Mouse (Mus musculus) limb, embryonic 14.5 days (tissue): ENCODE results near the gene Dcdc2a. TPM values are rescaled to one million over a fixed set of nuclear protein-coding genes. Genes with fewer than 3 reads are reported as not detected.

ENCODE experiments used
- ATAC-seq: fragments of 200-750 bp; cut with Nextera tagmentation; 2 replicates; pipeline ENCODE4 v1.8.0; 2017; ENCODE audit warnings: low read depth, moderate number of reproducible peaks, moderate TSS enrichment; ENCODE audit not compliant: low FRiP score
- DNase-seq: peaks from one replicate; pipeline ENCODE4 v3.0.0-alpha.2; 2015; ENCODE audit warnings: low spot score
- H3K27ac ChIP-seq: fragments of 300-500 bp; sonication (generic); replicated peaks from 2 replicates; pipeline ENCODE4 v1.5.1; 2014; ENCODE audit warnings: low read depth, mild to moderate bottlenecking, low read length, moderate library complexity, mixed read lengths
- H3K27me3 ChIP-seq: fragments of 300-500 bp; sonication (generic); 2 replicates; pipeline ENCODE4 v1.6.1; 2014; ENCODE audit warnings: low read length, mixed read lengths; ENCODE audit not compliant: control insufficient read depth, insufficient read depth
- H3K36me3 ChIP-seq: fragments of 300-500 bp; sonication (generic); 2 replicates; pipeline ENCODE4 v1.6.1; 2014; ENCODE audit warnings: mild to moderate bottlenecking, low read length, moderate library complexity, mixed read lengths; ENCODE audit not compliant: control insufficient read depth, insufficient read depth
- H3K4me1 ChIP-seq: fragments of 300-500 bp; sonication (generic); 2 replicates; pipeline ENCODE4 v1.6.1; 2014; ENCODE audit warnings: antibody characterized with exemption, low read length, mixed read lengths; ENCODE audit not compliant: control insufficient read depth, insufficient read depth
- H3K4me2 ChIP-seq: fragments of 300-500 bp; sonication (generic); replicated peaks from 2 replicates; pipeline ENCODE4 v1.6.1; 2014; ENCODE audit warnings: low read depth, mild to moderate bottlenecking, low read length, moderate library complexity; ENCODE audit not compliant: severe bottlenecking
- H3K4me3 ChIP-seq: fragments of 300-500 bp; sonication (generic); replicated peaks from 2 replicates; pipeline ENCODE4 v1.5.1; 2014; ENCODE audit warnings: low read length
- H3K9ac ChIP-seq: fragments of 300-500 bp; sonication (generic); 2 replicates; pipeline ENCODE4 v1.6.1; 2014; ENCODE audit warnings: mild to moderate bottlenecking, low read depth, low read length, moderate library complexity; ENCODE audit not compliant: severe bottlenecking
- H3K9me3 ChIP-seq: fragments of 300-500 bp; sonication (generic); 2 replicates; pipeline ENCODE4 v1.6.1; 2016; ENCODE audit warnings: low read length; ENCODE audit not compliant: control insufficient read depth
- POLR2A ChIP-seq: fragments of 200-500 bp; IDR thresholded peaks from 2 replicates; pipeline ENCODE4 v1.8.0; 2012; ENCODE audit warnings: inconsistent platforms, mild to moderate bottlenecking, moderate library complexity, borderline replicate concordance; ENCODE audit not compliant: insufficient read depth, insufficient read length; ENCODE audit errors: extremely low read depth
- WGBS: fragments of 180-500 bp; shearing (Covaris S2); extraction: QIAGEN DNeasy Blood & Tissue Kit; methylation state at CpG from one replicate; pipeline ENCODE4 v1.1.7; 2014; 5-methylcytosine and 5-hydroxymethylcytosine counted together
- polyA plus RNA-seq, 2 experiments: library from polyadenylated mRNA; depleted of rRNA in 1 of 2; stranded (reverse) in 1 of 2; unstranded in 1 of 2; fragments of >200 nt; fragmentation: Nextera tagmentation in 1 of 2; extraction: Ambion mirVana in 1 of 2; gene quantifications; 2 replicates each; pipeline versions ENCODE4 v1.2.1 to v1.2.3; 2012 to 2014

Gene Dcdc2a
- polyA plus RNA-seq, 2 experiments = 0.82 to 0.84 TPM

DNA sequence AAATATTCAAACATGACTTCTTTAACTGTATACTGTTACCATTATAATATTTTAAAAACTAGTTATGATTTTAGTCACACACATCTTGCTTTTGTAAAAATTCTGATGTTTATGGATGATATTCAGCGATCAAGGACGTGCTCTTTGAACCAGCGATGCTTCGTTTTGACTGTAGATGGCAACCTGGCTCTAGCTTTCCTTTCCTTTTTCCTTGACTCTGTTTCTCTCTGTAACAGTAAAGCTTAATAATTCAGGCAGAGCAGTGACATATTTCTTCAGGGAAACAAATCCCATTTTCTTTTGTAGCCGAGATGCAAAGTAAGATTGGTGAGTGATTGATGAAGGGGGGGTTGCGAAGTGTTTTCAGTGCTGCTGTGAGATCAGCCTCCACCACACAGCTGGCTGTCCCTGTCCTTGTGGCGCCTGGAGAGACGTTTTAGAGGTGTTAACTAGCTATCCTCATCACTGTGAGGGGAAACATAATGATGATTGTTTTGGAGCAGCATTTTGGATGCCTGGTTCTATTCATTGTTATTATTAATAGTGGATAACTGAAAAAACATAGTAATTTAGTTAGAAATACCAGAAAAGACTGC, 67.0 kb downstream of the Dcdc2a start:
- no peak for TF ChIP-seq POLR2A
- no peak overlapping the region for H3K9ac ChIP-seq
- ATAC-seq (no peak), DNase-seq (no peak)
- no peaks in the 10 kb centered on the region for H3K36me3 ChIP-seq
- no peak overlapping the region for H3K4me2 ChIP-seq
- H3K27ac ChIP-seq = no peak overlapping the region
- no peaks in the 10 kb centered on the region for H3K27me3 ChIP-seq
- no peak overlapping the region for H3K4me3 ChIP-seq
- H3K4me1 ChIP-seq = no peaks in the 10 kb centered on the region
- WGBS = 53% methylated on average over 8 of the region's 8 CpGs
- no peaks in the 10 kb centered on the region for H3K9me3 ChIP-seq

DNA sequence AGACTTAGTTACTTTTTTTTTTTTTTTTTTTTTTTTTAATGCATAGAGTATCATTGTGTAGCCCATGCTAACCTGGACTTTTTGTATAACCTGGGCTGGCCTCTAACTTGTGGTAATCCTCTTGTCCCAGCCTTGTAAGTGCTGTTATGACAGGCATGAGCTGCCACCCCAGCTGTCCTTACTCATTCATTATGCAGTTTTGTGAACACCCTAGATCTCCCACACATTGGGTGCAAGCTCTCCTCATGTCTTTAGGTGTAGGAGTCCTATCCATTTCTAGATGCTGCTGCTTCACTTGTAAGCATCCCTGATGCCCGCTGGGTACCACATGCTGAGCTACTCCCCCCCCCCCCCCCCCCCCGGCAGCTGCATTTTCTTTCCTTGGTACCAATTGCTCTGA, 71.4 kb downstream of the Dcdc2a start:
- no peaks in the 10 kb centered on the region for H3K4me1 ChIP-seq
- no peaks in the 10 kb centered on the region for H3K9me3 ChIP-seq
- H3K4me2 ChIP-seq = no peak overlapping the region
- ATAC-seq (no peak), DNase-seq (no peak)
- H3K4me3 ChIP-seq = no peak overlapping the region
- H3K36me3 ChIP-seq = no peaks in the 10 kb centered on the region
- no peak overlapping the region for H3K9ac ChIP-seq
- H3K27me3 ChIP-seq = no peaks in the 10 kb centered on the region
- no peak overlapping the region for H3K27ac ChIP-seq
- WGBS = 69% methylated on average over 2 of the region's 2 CpGs
- TF ChIP-seq POLR2A = no peak

DNA sequence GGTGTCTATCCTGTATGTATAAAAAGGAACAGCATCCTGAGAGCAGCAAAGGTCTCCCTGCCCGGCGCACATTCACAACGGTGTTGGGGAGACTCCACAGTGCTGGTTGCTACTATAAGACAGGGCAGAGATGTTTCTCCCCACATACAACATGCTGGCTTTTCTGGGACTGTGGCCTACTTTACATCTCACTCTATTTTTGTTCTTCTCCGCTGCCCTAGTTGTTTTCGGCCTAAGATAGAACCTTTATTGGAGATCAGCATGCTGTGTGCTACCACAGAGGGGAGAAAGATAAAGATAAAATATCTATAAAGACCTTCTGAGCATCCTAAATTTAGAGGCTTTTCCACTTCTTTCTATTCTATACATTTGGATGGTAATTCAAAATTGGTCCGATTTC, 72.0 kb downstream of the Dcdc2a start:
- ATAC-seq (no peak), DNase-seq (no peak)
- no peaks in the 10 kb centered on the region for H3K9me3 ChIP-seq
- no peak overlapping the region for H3K4me3 ChIP-seq
- no peak overlapping the region for H3K9ac ChIP-seq
- H3K4me2 ChIP-seq = no peak overlapping the region
- no peaks in the 10 kb centered on the region for H3K4me1 ChIP-seq
- no peaks in the 10 kb centered on the region for H3K27me3 ChIP-seq
- no peak for TF ChIP-seq POLR2A
- no peaks in the 10 kb centered on the region for H3K36me3 ChIP-seq
- no peak overlapping the region for H3K27ac ChIP-seq
- WGBS = 95% methylated on average over 6 of the region's 6 CpGs

DNA sequence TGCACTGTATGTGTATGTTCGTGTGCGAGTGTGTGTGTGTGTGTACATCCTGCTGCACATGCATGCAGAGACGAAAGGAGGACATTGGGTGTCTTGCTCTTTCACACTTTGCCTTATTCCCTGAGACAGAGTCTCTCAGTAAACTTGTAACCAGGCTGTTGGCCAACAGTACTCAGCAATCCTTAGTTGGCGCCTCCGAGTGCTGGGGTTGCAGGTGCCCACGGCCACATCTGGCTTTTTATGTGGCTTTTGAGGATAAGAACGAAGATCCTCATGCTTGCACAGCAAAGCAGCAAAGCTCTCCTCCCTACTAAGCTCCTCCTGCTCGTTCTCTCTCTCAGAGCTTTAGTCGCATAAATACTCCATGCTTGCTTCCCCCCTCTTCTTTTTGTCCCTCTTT, 73.0 kb downstream of the Dcdc2a start:
- Histone ChIP-seq H3K4me3 (no peak overlapping the region), H3K4me1 (no peaks in the 10 kb centered on the region), H3K27me3 (no peaks in the 10 kb centered on the region), H3K9ac (no peak overlapping the region), H3K27ac (no peak overlapping the region), H3K36me3 (no peaks in the 10 kb centered on the region), H3K9me3 (no peaks in the 10 kb centered on the region), H3K4me2 (no peak overlapping the region)
- ATAC-seq (no peak), DNase-seq (no peak)
- TF ChIP-seq POLR2A = no peak
- 73% methylated on average over 9 of the region's 9 CpGs for WGBS

DNA sequence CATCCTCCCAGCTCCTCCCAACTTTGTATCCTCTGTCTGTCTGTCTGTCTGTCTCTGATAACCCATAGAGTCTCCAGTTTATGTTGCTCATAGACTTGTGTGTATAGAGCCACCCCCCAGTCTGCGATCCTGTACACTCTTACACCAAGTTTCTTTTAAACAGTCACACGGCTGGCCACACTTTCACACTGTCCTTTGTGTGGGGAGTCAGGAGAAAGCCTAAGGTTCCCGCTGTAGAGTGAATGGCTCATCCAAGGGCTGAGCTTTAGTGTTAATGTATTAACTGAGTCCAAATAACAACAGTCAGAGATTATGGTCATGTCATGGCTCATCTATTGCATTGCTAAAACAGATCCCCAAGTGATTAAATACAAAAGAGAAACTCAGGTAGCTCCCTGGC, 87.3 kb downstream of the Dcdc2a start:
- Histone ChIP-seq H3K27ac (no peak overlapping the region), H3K27me3 (no peaks in the 10 kb centered on the region), H3K4me2 (no peak overlapping the region), H3K9ac (no peak overlapping the region), H3K4me1 (no peaks in the 10 kb centered on the region), H3K4me3 (no peak overlapping the region), H3K9me3 (no peaks in the 10 kb centered on the region), H3K36me3 (no peaks in the 10 kb centered on the region)
- DNase-seq (no peak), ATAC-seq (no peak)
- TF ChIP-seq POLR2A = no peak
- WGBS = 85% methylated on average over 3 of the region's 3 CpGs

DNA sequence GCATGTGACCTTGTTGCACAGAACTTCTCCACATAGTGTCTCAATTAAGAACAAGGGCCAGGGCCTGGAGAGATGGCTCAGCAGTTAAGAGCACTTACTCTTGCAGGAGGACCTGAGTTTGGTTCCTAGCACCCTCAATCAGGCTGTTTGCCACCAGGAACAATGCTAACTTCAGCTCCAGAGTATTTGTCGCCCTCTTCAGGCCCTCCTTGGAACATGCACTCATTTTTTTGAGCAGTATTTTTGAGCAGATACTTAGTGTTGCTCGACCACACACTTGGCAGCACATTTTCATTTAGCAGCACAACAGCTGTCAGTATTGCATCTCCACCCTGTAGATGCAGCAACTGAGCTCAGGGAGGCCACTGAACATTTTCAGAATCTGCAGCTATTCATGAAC, 88.3 kb downstream of the Dcdc2a start:
- DNase-seq (no peak), ATAC-seq (no peak)
- no peak for TF ChIP-seq POLR2A
- no peaks in the 10 kb centered on the region for H3K4me1 ChIP-seq
- H3K27ac ChIP-seq = no peak overlapping the region
- no peak overlapping the region for H3K4me2 ChIP-seq
- H3K27me3 ChIP-seq = no peaks in the 10 kb centered on the region
- H3K36me3 ChIP-seq = no peaks in the 10 kb centered on the region
- H3K9ac ChIP-seq = no peak overlapping the region
- no peaks in the 10 kb centered on the region for H3K9me3 ChIP-seq
- H3K4me3 ChIP-seq = no peak overlapping the region
- 68% methylated on average over 2 of the region's 2 CpGs for WGBS
